Mouse (Mus musculus) forebrain, embryonic 14.5 days (tissue): ENCODE results near the gene 9230102O04Rik. TPM values are rescaled to one million over a fixed set of nuclear protein-coding genes. Genes with fewer than 3 reads are reported as not detected.

Source experiments
- ATAC-seq: fragments of 200-750 bp; cut with Nextera tagmentation; 2 replicates; pipeline ENCODE4 v1.8.0; 2017; ENCODE audit warnings: mild to moderate bottlenecking, moderate library complexity
- DNase-seq: peaks from one replicate; pipeline ENCODE4 v3.0.0-alpha.2; 2015; ENCODE audit warnings: low spot score
- H3K27ac ChIP-seq: fragments of 300-500 bp; sonication (generic); 2 replicates; pipeline ENCODE4 v1.5.1; 2014; ENCODE audit warnings: low read depth, mild to moderate bottlenecking, control low read depth, low read length, moderate library complexity
- H3K27me3 ChIP-seq: fragments of 300-500 bp; sonication (generic); replicated peaks from 2 replicates; pipeline ENCODE4 v1.6.1; 2014; ENCODE audit warnings: low read length, control low read depth, mixed read lengths; ENCODE audit not compliant: control insufficient read depth, insufficient read depth
- H3K36me3 ChIP-seq: fragments of 300-500 bp; sonication (generic); 2 replicates; pipeline ENCODE4 v1.6.1; 2014; ENCODE audit warnings: low read length, control low read depth; ENCODE audit not compliant: control insufficient read depth, insufficient read depth
- H3K4me1 ChIP-seq: fragments of 300-500 bp; sonication (generic); 2 replicates; pipeline ENCODE4 v1.6.1; 2014; ENCODE audit warnings: antibody characterized with exemption, low read length, control low read depth; ENCODE audit not compliant: control insufficient read depth, insufficient read depth
- H3K4me2 ChIP-seq: fragments of 300-500 bp; sonication (generic); 2 replicates; pipeline ENCODE4 v1.6.1; 2014; ENCODE audit warnings: mild to moderate bottlenecking, control low read depth, low read length
- H3K4me3 ChIP-seq: fragments of 300-500 bp; sonication (generic); 2 replicates; pipeline ENCODE4 v1.5.1; 2014; ENCODE audit warnings: low read depth, low read length, control low read depth
- H3K9ac ChIP-seq: fragments of 300-500 bp; sonication (generic); 2 replicates; pipeline ENCODE4 v1.6.1; 2014; ENCODE audit warnings: mild to moderate bottlenecking, low read length, control low read depth, moderate library complexity
- H3K9me3 ChIP-seq: fragments of 300-500 bp; sonication (generic); replicated peaks from 2 replicates; pipeline ENCODE4 v1.6.1; 2016; ENCODE audit warnings: low read length, control low read depth, mixed read lengths; ENCODE audit not compliant: control insufficient read depth
- WGBS: fragments of 180-500 bp; shearing (Covaris S2); extraction: QIAGEN DNeasy Blood & Tissue Kit; methylation state at CpG from one replicate; pipeline ENCODE4 v1.1.7; 2014; 5-methylcytosine and 5-hydroxymethylcytosine counted together
- polyA plus RNA-seq: library from polyadenylated mRNA; unstranded; fragments of >200 nt; fragmentation: Nextera tagmentation; extraction: Ambion mirVana; gene quantifications from 2 replicates; pipeline ENCODE4 v1.2.1, GENCODE M21; 2014

Gene 9230102O04Rik
- polyA plus RNA-seq, 1 experiment from 2014 or later = 0.24 TPM

GRCm38 (mm10) chr2:9881611-9882023 lies 7.7 kb downstream of the 9230102O04Rik start:
- Histone ChIP-seq H3K4me3 (peak overlapping the region; percentile 14; the same call in 1 of the 2 replicates), H3K9me3 (no peaks in the 10 kb centered on the region), H3K4me2 (peak overlapping the region; percentile 40; the same call in 1 of the 2 replicates), H3K27me3 (peaks cover 88% of the 10 kb centered on the region), H3K27ac (no peak overlapping the region), H3K9ac (no peak overlapping the region), H3K36me3 (no peaks in the 10 kb centered on the region), H3K4me1 (peaks cover 4% of the 10 kb centered on the region; the same call in 1 of the 2 replicates)
- ATAC-seq (no peak), DNase-seq (no peak)
- WGBS = 3% methylated on average over 13 of the region's 13 CpGs

DNA sequence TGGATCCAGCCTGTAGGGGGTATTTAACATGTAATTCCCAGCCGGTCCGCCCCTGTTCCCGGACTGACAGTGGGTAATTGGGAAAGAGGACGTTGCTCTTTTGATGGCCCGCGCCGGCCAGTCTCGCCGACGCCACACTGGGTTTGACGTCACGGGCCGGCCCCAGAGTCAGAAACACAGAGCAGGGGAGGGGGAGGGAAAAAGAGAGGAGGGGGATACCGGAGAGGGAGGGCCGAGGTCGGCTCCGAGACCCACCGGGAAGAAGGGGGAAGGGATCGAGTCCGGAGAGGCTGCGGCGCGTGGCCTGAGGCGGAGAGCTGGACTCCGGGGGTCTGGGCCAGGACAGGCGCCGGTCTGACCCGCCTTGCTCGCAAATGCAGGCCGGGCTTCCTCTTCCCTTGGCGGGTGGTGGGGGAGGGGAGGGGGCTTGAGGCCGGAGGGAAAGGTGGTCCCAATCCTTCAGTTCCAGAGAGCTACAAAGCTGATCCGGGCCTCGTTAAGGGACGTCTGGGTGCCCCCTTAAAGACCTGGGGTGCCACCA lies 8.2 kb downstream of the 9230102O04Rik start, which contains the start of gene 4930412O13Rik:
4930412O13Rik (plus strand) TSS at position 202 of the 541 bp plus-strand sequence.
- ATAC-seq = no peak
- Histone ChIP-seq H3K27ac (no peak within 1 kb of the TSS), H3K4me1 (peaks cover 4% of the 10 kb centered on the region; the same call in 1 of the 2 replicates), H3K27me3 (peaks cover 87% of the 10 kb centered on the region), H3K4me2 (peak within 1 kb of the TSS; percentile 40), H3K9me3 (no peaks in the 10 kb centered on the region), H3K4me3 (peak within 1 kb of the TSS; percentile 14), H3K36me3 (no peaks in the 10 kb centered on the region), H3K9ac (no peak within 1 kb of the TSS)
- DNase-seq = no peak
- whole genome bisulfite sequencing = under 1% methylated on average over 33 of the region's 35 CpGs

DNA sequence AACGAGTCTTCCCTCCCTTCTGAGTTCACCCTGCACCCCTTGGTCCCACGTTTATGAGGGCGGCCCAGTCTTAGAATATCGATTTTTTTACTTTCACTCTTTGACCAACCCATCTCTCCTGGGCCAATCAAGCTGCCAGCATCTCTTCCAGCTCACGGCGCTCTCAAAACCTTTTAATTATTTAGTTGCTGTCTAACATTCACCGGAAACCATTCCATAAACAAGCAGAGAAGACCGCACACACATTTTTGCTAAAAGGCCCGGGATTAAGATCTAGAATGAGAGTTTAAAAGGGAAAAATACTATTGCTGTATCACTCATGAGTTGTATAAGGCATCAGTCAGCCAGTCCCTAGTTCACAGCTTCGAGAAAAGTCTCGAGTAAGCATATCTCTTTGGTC lies 9.1 kb downstream of the 9230102O04Rik start:
- Histone ChIP-seq H3K4me3 (no peak overlapping the region), H3K27me3 (peaks cover 87% of the 10 kb centered on the region), H3K27ac (no peak overlapping the region), H3K4me2 (no peak overlapping the region), H3K36me3 (no peaks in the 10 kb centered on the region), H3K4me1 (peaks cover 4% of the 10 kb centered on the region; the same call in 1 of the 2 replicates), H3K9ac (no peak overlapping the region), H3K9me3 (no peaks in the 10 kb centered on the region)
- ATAC-seq (no peak), DNase-seq (no peak)
- 3% methylated on average over 11 of the region's 11 CpGs for WGBS

DNA sequence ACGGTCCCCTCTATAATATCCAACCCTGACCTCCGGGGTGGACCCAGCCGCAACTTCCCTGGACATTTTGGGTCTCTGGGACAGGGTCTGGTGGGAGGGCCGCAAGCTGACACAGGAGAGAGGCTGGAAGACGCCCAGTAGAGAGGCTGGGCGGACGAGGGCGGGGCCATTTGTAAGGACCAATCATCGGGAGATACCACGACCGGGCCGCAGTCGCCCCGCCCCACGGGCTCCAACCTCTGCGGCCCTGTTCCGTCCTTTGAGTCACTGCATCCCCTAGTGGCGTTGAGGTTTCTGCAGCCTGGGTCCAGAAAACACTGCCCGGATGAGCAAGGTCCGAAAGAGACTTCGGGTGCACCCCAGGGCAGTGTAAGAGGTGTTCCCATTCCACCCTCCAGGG lies 9.8 kb downstream of the 9230102O04Rik start:
- no peak overlapping the region for H3K9ac ChIP-seq
- no peaks in the 10 kb centered on the region for H3K9me3 ChIP-seq
- H3K36me3 ChIP-seq = no peaks in the 10 kb centered on the region
- peaks cover 4% of the 10 kb centered on the region; the same call in 1 of the 2 replicates for H3K4me1 ChIP-seq
- ATAC-seq (peak; percentile 92), DNase-seq (peak; percentile 90)
- H3K27me3 ChIP-seq = peaks cover 89% of the 10 kb centered on the region
- H3K4me3 ChIP-seq = peak overlapping the region; percentile 31
- WGBS = 0% methylated on average over 21 of the region's 21 CpGs
- H3K4me2 ChIP-seq = peak overlapping the region; percentile 62
- no peak overlapping the region for H3K27ac ChIP-seq

GRCm38 (mm10) chr2:9879092-9879491 lies 10.2 kb downstream of the 9230102O04Rik start:
- peak; percentile 18 for ATAC-seq
- no peak for DNase-seq
- Histone ChIP-seq H3K4me3 (peak overlapping the region; percentile 31), H3K9me3 (no peaks in the 10 kb centered on the region), H3K9ac (no peak overlapping the region), H3K4me1 (peaks cover 4% of the 10 kb centered on the region; the same call in 1 of the 2 replicates), H3K27ac (no peak overlapping the region), H3K4me2 (peak overlapping the region; percentile 62), H3K36me3 (no peaks in the 10 kb centered on the region), H3K27me3 (peaks cover 89% of the 10 kb centered on the region)
- WGBS = under 1% methylated on average over 22 of the region's 22 CpGs

- no peak overlapping the region for H3K9ac ChIP-seq
- H3K4me1 ChIP-seq = peaks cover 4% of the 10 kb centered on the region; the same call in 1 of the 2 replicates
- no peaks in the 10 kb centered on the region for H3K9me3 ChIP-seq
- under 1% methylated on average over 31 of the region's 33 CpGs for WGBS
- peak; percentile 8; the same call in 1 of the 2 replicates for ATAC-seq
- peak overlapping the region; percentile 62 for H3K4me2 ChIP-seq
- no peak overlapping the region for H3K27ac ChIP-seq
- H3K27me3 ChIP-seq = peaks cover 88% of the 10 kb centered on the region
- peak overlapping the region; percentile 31 for H3K4me3 ChIP-seq
- no peaks in the 10 kb centered on the region for H3K36me3 ChIP-seq
- DNase-seq = no peak
Measured at GRCm38 (mm10) chr2:9878564-9879081, 10.7 kb downstream of the 9230102O04Rik start.

- H3K4me3 ChIP-seq = peak overlapping the region; percentile 31
- H3K27me3 ChIP-seq = peaks cover 88% of the 10 kb centered on the region
- H3K9me3 ChIP-seq = no peaks in the 10 kb centered on the region
- WGBS = under 1% methylated on average over 19 of the region's 19 CpGs
- H3K27ac ChIP-seq = no peak overlapping the region
- DNase-seq (no peak), ATAC-seq (no peak)
- peak overlapping the region; percentile 62 for H3K4me2 ChIP-seq
- H3K9ac ChIP-seq = no peak overlapping the region
- no peaks in the 10 kb centered on the region for H3K36me3 ChIP-seq
- H3K4me1 ChIP-seq = peaks cover 4% of the 10 kb centered on the region; the same call in 1 of the 2 replicates
Measured at GRCm38 (mm10) chr2:9877966-9878563, 11.3 kb downstream of the 9230102O04Rik start.

GRCm38 (mm10) chr2:9877326-9877690 lies 12.0 kb downstream of the 9230102O04Rik start:
- DNase-seq = no peak
- ATAC-seq = no peak
- Histone ChIP-seq H3K4me2 (peak overlapping the region; percentile 24; the same call in 1 of the 2 replicates), H3K36me3 (no peaks in the 10 kb centered on the region), H3K4me3 (peak overlapping the region; percentile 10; the same call in 1 of the 2 replicates), H3K27ac (no peak overlapping the region), H3K9me3 (no peaks in the 10 kb centered on the region), H3K4me1 (peaks cover 4% of the 10 kb centered on the region; the same call in 1 of the 2 replicates), H3K27me3 (peaks cover 88% of the 10 kb centered on the region), H3K9ac (no peak overlapping the region)
- WGBS = under 1% methylated on average over 35 of the region's 35 CpGs
